Mouse (Mus musculus) gastrocnemius, postnatal 14 days (tissue): ENCODE data around the gene Fam149a. TPM values are rescaled to one million over a fixed set of nuclear protein-coding genes. Genes with fewer than 3 reads are reported as not detected.

ENCODE experiments used
- total RNA-seq, 2 experiments: library from RNA; stranded (reverse); gene quantifications; 2 replicates each; pipeline ENCODE4 v1.2.3; 2021

The Fam149a gene
- total RNA-seq, 2 experiments from 2014 or later: 3.2 to 3.7 TPM

Other genes starting within 250 kb of the Fam149a start
- not detected for gene F11, start 120.3 kb downstream of the Fam149a start, total RNA-seq
- not detected for gene Klkb1, start 87.4 kb downstream of the Fam149a start, total RNA-seq
- gene Gm45753, start 73.8 kb downstream of the Fam149a start, total RNA-seq: not detected
- gene Cyp4v3, start 49.1 kb downstream of the Fam149a start, total RNA-seq: 1 to 10 TPM in 1 of 2 experiments, under 1 TPM in 1; 0.73 to 1.0 TPM
- 1 to 10 TPM; 2.4 to 3.5 TPM for gene Tlr3, start 28.8 kb upstream of the Fam149a start, total RNA-seq
- 10 to 100 TPM; 16.9 to 17.3 TPM for gene Sorbs2, start 125.5 kb upstream of the Fam149a start, total RNA-seq